Mouse (Mus musculus): ENCODE results near the gene Gm9044.
"Not testable (repeated sequence)": the region's sequence is repeated elsewhere in the genome, so short reads cannot be mapped to it uniquely, and the experiment has no call there.

- not testable (repeated sequence) for TF ChIP-seq CTCF (IDR thresholded peaks at IDR 0.05; ENCODE audit: extremely low read depth, insufficient read depth, insufficient read length, insufficient replicate concordance); POLR2A (IDR thresholded peaks at IDR 0.05; ENCODE audit: low read depth, low read length)
These were observed 30.1 kb downstream of the Gm9044 start for GRCm38 (mm10) chr10:118302133-118302532.

Measured in spleen, adult 2 months (tissue).